8 mouse cellular contexts compared by ENCODE assay signal in the genomic region with DNA sequence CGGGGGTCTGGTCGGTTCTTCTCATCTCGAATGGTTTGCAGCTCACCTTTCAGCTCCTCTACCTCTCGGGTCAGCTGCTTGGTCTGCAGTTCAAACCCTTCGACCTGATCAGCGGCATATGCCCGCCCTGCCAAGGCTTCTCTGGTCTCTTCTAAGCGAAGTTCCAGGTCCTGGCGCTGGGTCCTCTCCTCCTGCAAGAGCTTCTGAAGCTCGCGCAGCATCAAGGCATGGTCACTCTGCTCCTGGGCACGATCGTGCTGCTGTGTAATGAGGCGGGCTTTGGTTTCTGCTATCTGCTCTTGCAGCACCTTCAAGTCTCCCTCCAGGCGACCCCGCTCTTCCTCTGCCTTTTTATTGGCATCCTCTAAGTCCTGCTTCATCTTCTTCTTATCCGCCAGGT. TPM values are rescaled to one million over a fixed set of nuclear protein-coding genes. Genes with fewer than 3 reads are reported as not detected.
DNase-seq lines count a peak whose midpoint lies in the region; ATAC-seq and TF ChIP-seq lines count a peak whose summit lies in the region.

No protein-coding gene starts in this region.

- H3K27ac ChIP-seq in heart, embryonic 10.5 days, result no peak overlapping the region
- no peak overlapping the region for H3K27ac ChIP-seq in CH12.LX (ENCODE audit: insufficient read depth, low read depth)
- H3K27ac ChIP-seq in forebrain, embryonic 12.5 days, result no peak overlapping the region
- H3K27ac ChIP-seq in liver, embryonic 12.5 days, result peak overlapping the region; percentile 92; the same call in 1 of the 2 replicates

- DNase-seq in heart, embryonic 10.5 days (ENCODE audit: low spot score), result no peak
- no peak for DNase-seq in heart, postnatal 25 days (ENCODE audit: low spot score)
- DNase-seq in CH12.LX (ENCODE audit: extremely low read depth), result no peak
- DNase-seq in gastrocnemius, postnatal 14 days, result no peak
- DNase-seq in left cerebral cortex, postnatal 10 days (ENCODE audit: extremely low spot score in 1 of 2, low spot score in 2 of 2), result no peak
- DNase-seq in gastrocnemius, adult 8-10 months (ENCODE audit: low spot score in 2 of 2), result no peak

- H3K27me3 ChIP-seq in heart, embryonic 10.5 days (ENCODE audit: insufficient read depth, poor library complexity, severe bottlenecking), result no peaks in the 10 kb centered on the region
- H3K27me3 ChIP-seq in CH12.LX (replicated peaks), result no peaks in the 10 kb centered on the region
- no peaks in the 10 kb centered on the region for H3K27me3 ChIP-seq in forebrain, embryonic 12.5 days
- H3K27me3 ChIP-seq in liver, embryonic 12.5 days (replicated peaks), result no peaks in the 10 kb centered on the region

- no peak for TF ChIP-seq CTCF in CH12.LX (conservative IDR thresholded peaks at IDR 0.05 in 1 of 2, IDR thresholded peaks at IDR 0.05 in 1 of 2; ENCODE audit: low read depth in 2 of 2, low read length in 2 of 2)

- peaks cover 37% of the 10 kb centered on the region for H3K36me3 ChIP-seq in heart, embryonic 10.5 days
- peaks cover 19 to 54% of the 10 kb centered on the region in 2 experiments for H3K36me3 ChIP-seq in CH12.LX (replicated peaks in 1 of 2; ENCODE audit: control insufficient read depth in 1 of 2, insufficient read depth in 1 of 2, low read length in 1 of 2)
- peaks cover 33% of the 10 kb centered on the region for H3K36me3 ChIP-seq in forebrain, embryonic 12.5 days (replicated peaks)
- peaks cover 48% of the 10 kb centered on the region for H3K36me3 ChIP-seq in liver, embryonic 12.5 days

- peak overlapping the region; percentile 86 for H3K4me3 ChIP-seq in heart, embryonic 10.5 days
- H3K4me3 ChIP-seq in CH12.LX (replicated peaks in 1 of 3; ENCODE audit: low read depth in 2 of 3, low read length in 2 of 3, poor library complexity in 1 of 3), result peak overlapping the region in 1 of 3 experiments; percentile 82
- H3K4me3 ChIP-seq in forebrain, embryonic 12.5 days (replicated peaks), result peak overlapping the region; percentile 90
- H3K4me3 ChIP-seq in liver, embryonic 12.5 days, result peak overlapping the region; percentile 80

- no peak for TF ChIP-seq EP300 in CH12.LX (IDR thresholded peaks at IDR 0.05; ENCODE audit: low read length)

- 75% methylated on average over 17 of the region's 17 CpGs for WGBS in heart, embryonic 10.5 days
- 84% methylated on average over 17 of the region's 17 CpGs for WGBS in forebrain, embryonic 12.5 days
- 65% methylated on average over 17 of the region's 17 CpGs for WGBS in liver, embryonic 12.5 days (ENCODE audit: insufficient replicate concordance)

- no peak for TF ChIP-seq POLR2A in CH12.LX (IDR thresholded peaks at IDR 0.05; ENCODE audit: low read depth, low read length)

- H3K9ac ChIP-seq in CH12.LX (ENCODE audit: insufficient read depth, low read depth), result no peak overlapping the region
- H3K9ac ChIP-seq in forebrain, embryonic 12.5 days, result peak overlapping the region; percentile 78; the same call in 1 of the 2 replicates
- peak overlapping the region; percentile 88 for H3K9ac ChIP-seq in liver, embryonic 12.5 days

- no peak for TF ChIP-seq RAD21 in CH12.LX (IDR thresholded peaks at IDR 0.05; ENCODE audit: low read depth, low read length)

- peaks cover 41% of the 10 kb centered on the region for H3K4me1 ChIP-seq in heart, embryonic 10.5 days
- H3K4me1 ChIP-seq in CH12.LX (ENCODE audit: control insufficient read depth in 1 of 2, insufficient read depth in 2 of 2), result peaks cover 16 to 41% of the 10 kb centered on the region in 2 experiments
- peaks cover 36% of the 10 kb centered on the region for H3K4me1 ChIP-seq in forebrain, embryonic 12.5 days
- peaks cover 48% of the 10 kb centered on the region for H3K4me1 ChIP-seq in liver, embryonic 12.5 days

- in situ Hi-C loops in CH12.LX (cut with MboI; ENCODE audit: low pct_ligation_motif_present, low pct_unique_long_range_greater_than_20kb, low sequenced_read_pairs), result loop anchor here (25.0 kb wide), 1 partner anchor 592 kb away; no protein-coding TSS in a partner anchor

- peak overlapping the region; percentile 90; the same call in 1 of the 2 replicates for H3K4me2 ChIP-seq in CH12.LX (ENCODE audit: insufficient read depth, low read depth, poor library complexity, severe bottlenecking)
- H3K4me2 ChIP-seq in forebrain, embryonic 12.5 days, result peak overlapping the region; percentile 89
- peak overlapping the region; percentile 94 for H3K4me2 ChIP-seq in liver, embryonic 12.5 days

- ATAC-seq in forebrain, embryonic 12.5 days (ENCODE audit: low FRiP score), result no peak
- ATAC-seq in liver, embryonic 12.5 days, result no peak

- intact Hi-C loops in heart, postnatal 25 days (cut with DNase I), result loop anchor here (5.0 kb wide), 3 partner anchors 42 to 158 kb away; a partner anchor contains a TSS
- intact Hi-C loops in gastrocnemius, postnatal 14 days (cut with DNase I; ENCODE audit: low total_unique reads), result loop anchor here (5.0 kb wide), 1 partner anchor 57 kb away; a partner anchor contains a TSS
- intact Hi-C loops in left cerebral cortex, postnatal 10 days (cut with DNase I), result loop anchor here (5.0 kb wide), 1 partner anchor 203 kb away; no protein-coding TSS in a partner anchor

- dilution Hi-C loops in CH12.LX (cut with MboI; ENCODE audit: extremely low pct_ligation_motif_present, extremely low pct_unique_long_range_greater_than_20kb, low sequenced_read_pairs), result no loop called here

- peaks cover 10% of the 10 kb centered on the region for H3K79me2 ChIP-seq in CH12.LX (replicated peaks; ENCODE audit: control insufficient read depth, extremely low read depth, insufficient read depth, poor library complexity, severe bottlenecking)

- H3K9me3 ChIP-seq in heart, embryonic 10.5 days, result no peaks in the 10 kb centered on the region
- H3K9me3 ChIP-seq in CH12.LX (replicated peaks; ENCODE audit: low read length), result no peaks in the 10 kb centered on the region
- H3K9me3 ChIP-seq in forebrain, embryonic 12.5 days, result no peaks in the 10 kb centered on the region
- H3K9me3 ChIP-seq in liver, embryonic 12.5 days (replicated peaks), result no peaks in the 10 kb centered on the region

RNA-seq across cellular contexts. Expression of a gene that starts 3.0 kb away (rescaled TPM):
- polyA plus RNA-seq in heart, embryonic 10.5 days (2016; fragmentation: Nextera tagmentation; extraction: Ambion mirVana), result 273 and 310 TPM in 2 replicates
- total RNA-seq in heart, postnatal 25 days (2021), result 100 to 1,000 TPM; 159 to 161 TPM
- total RNA-seq in CH12.LX (2012; rRNA removed), result 59.6 and 67.3 TPM in 2 replicates
- total RNA-seq in CH12.LX (2014; rRNA removed), result 77.5 and 99.7 TPM in 2 replicates
- 101 and 104 TPM in 2 replicates for polyA plus RNA-seq in CH12.LX (2012; ENCODE audit: insufficient read length, low read depth)
- 288 and 291 TPM in 2 replicates for polyA plus RNA-seq in forebrain, embryonic 12.5 days (2016; fragmentation: Nextera tagmentation; extraction: Ambion mirVana)
- 370 and 395 TPM in 2 replicates for polyA plus RNA-seq in liver, embryonic 12.5 days (2016; fragmentation: Nextera tagmentation; extraction: Ambion mirVana)
- total RNA-seq in gastrocnemius, postnatal 14 days (2021), result 10 to 100 TPM; 97.7 to 99.2 TPM
- 100 to 1,000 TPM; 401 to 406 TPM for total RNA-seq in left cerebral cortex, postnatal 10 days (2021)
- total RNA-seq in gastrocnemius, adult 8-10 months (2022), result 10 to 100 TPM; 73.1 to 79.0 (median 74.8) TPM

RNA-seq across cellular contexts. Expression of a gene that starts 7.2 kb away (rescaled TPM):
- not detected in 2 replicates for polyA plus RNA-seq in heart, embryonic 10.5 days (2016; fragmentation: Nextera tagmentation; extraction: Ambion mirVana)
- total RNA-seq in heart, postnatal 25 days (2021), result not detected
- total RNA-seq in CH12.LX (2012; rRNA removed) (not detected in 2 replicates), CH12.LX (2014; rRNA removed) (not detected in 2 replicates)
- not detected in 2 replicates for polyA plus RNA-seq in CH12.LX (2012; ENCODE audit: insufficient read length, low read depth)
- not detected in 2 replicates for polyA plus RNA-seq in forebrain, embryonic 12.5 days (2016; fragmentation: Nextera tagmentation; extraction: Ambion mirVana)
- polyA plus RNA-seq in liver, embryonic 12.5 days (2016; fragmentation: Nextera tagmentation; extraction: Ambion mirVana), result 0.38 and 0.41 TPM in 2 replicates
- not detected for total RNA-seq in gastrocnemius, postnatal 14 days (2021)
- under 1 TPM in 1 of 2 experiments, not detected in 1; 0.17 TPM for total RNA-seq in left cerebral cortex, postnatal 10 days (2021)
- total RNA-seq in gastrocnemius, adult 8-10 months (2022), result not detected

RNA-seq across cellular contexts. Expression of a gene that starts 7.8 kb away (rescaled TPM):
- polyA plus RNA-seq in heart, embryonic 10.5 days (2016; fragmentation: Nextera tagmentation; extraction: Ambion mirVana), result 7.0 and 7.6 TPM in 2 replicates
- 1 to 10 TPM; 7.3 to 7.8 TPM for total RNA-seq in heart, postnatal 25 days (2021)
- 7.4 and 7.8 TPM in 2 replicates for total RNA-seq in CH12.LX (2012; rRNA removed)
- 3.0 and 4.4 TPM in 2 replicates for total RNA-seq in CH12.LX (2014; rRNA removed)
- polyA plus RNA-seq in CH12.LX (2012; ENCODE audit: insufficient read length, low read depth), result 7.2 and 10.8 TPM in 2 replicates
- polyA plus RNA-seq in forebrain, embryonic 12.5 days (2016; fragmentation: Nextera tagmentation; extraction: Ambion mirVana), result 14.8 and 16.2 TPM in 2 replicates
- 5.5 and 6.7 TPM in 2 replicates for polyA plus RNA-seq in liver, embryonic 12.5 days (2016; fragmentation: Nextera tagmentation; extraction: Ambion mirVana)
- 1 to 10 TPM; 5.4 to 5.7 TPM for total RNA-seq in gastrocnemius, postnatal 14 days (2021)
- 10 to 100 TPM; 14.6 TPM for total RNA-seq in left cerebral cortex, postnatal 10 days (2021)
- total RNA-seq in gastrocnemius, adult 8-10 months (2022), result 1 to 10 TPM; 6.1 to 9.0 (median 6.5) TPM

RNA-seq across cellular contexts. Expression of a gene that starts 22.6 kb away (rescaled TPM):
- polyA plus RNA-seq in heart, embryonic 10.5 days (2016; fragmentation: Nextera tagmentation; extraction: Ambion mirVana), result 11.7 and 15.0 TPM in 2 replicates
- 10 to 100 TPM in 1 of 2 experiments, 1 to 10 TPM in 1; 9.7 to 12.2 TPM for total RNA-seq in heart, postnatal 25 days (2021)
- total RNA-seq in CH12.LX (2012; rRNA removed) (19.5 and 23.8 TPM in 2 replicates), CH12.LX (2014; rRNA removed) (49.5 and 50.0 TPM in 2 replicates)
- polyA plus RNA-seq in CH12.LX (2012; ENCODE audit: insufficient read length, low read depth), result 15.0 and 19.1 TPM in 2 replicates
- 28.1 and 28.4 TPM in 2 replicates for polyA plus RNA-seq in forebrain, embryonic 12.5 days (2016; fragmentation: Nextera tagmentation; extraction: Ambion mirVana)
- polyA plus RNA-seq in liver, embryonic 12.5 days (2016; fragmentation: Nextera tagmentation; extraction: Ambion mirVana), result 40.5 and 42.0 TPM in 2 replicates
- total RNA-seq in gastrocnemius, postnatal 14 days (2021), result 1 to 10 TPM; 5.6 to 6.0 TPM
- total RNA-seq in left cerebral cortex, postnatal 10 days (2021), result 10 to 100 TPM; 14.2 to 16.0 TPM
- total RNA-seq in gastrocnemius, adult 8-10 months (2022), result 1 to 10 TPM; 3.5 to 5.9 (median 4.6) TPM

RNA-seq across cellular contexts. Expression of a gene that starts 28.8 kb away (rescaled TPM):
- polyA plus RNA-seq in heart, embryonic 10.5 days (2016; fragmentation: Nextera tagmentation; extraction: Ambion mirVana), result not detected in 2 replicates
- not detected for total RNA-seq in heart, postnatal 25 days (2021)
- not detected in 2 replicates for total RNA-seq in CH12.LX (2012; rRNA removed)
- total RNA-seq in CH12.LX (2014; rRNA removed), result not detected in 2 replicates
- polyA plus RNA-seq in CH12.LX (2012; ENCODE audit: insufficient read length, low read depth), result not detected in 2 replicates
- 0.14 TPM in 1 of 2 replicates, not detected in the other for polyA plus RNA-seq in forebrain, embryonic 12.5 days (2016; fragmentation: Nextera tagmentation; extraction: Ambion mirVana)
- not detected in 2 replicates for polyA plus RNA-seq in liver, embryonic 12.5 days (2016; fragmentation: Nextera tagmentation; extraction: Ambion mirVana)
- total RNA-seq in gastrocnemius, postnatal 14 days (2021), result not detected
- not detected for total RNA-seq in left cerebral cortex, postnatal 10 days (2021)
- total RNA-seq in gastrocnemius, adult 8-10 months (2022), result not detected
